Mouse (Mus musculus) small intestine, adult 2 months (tissue): Measurements from ENCODE around the gene Cacna1d. TPM values are rescaled to one million over a fixed set of nuclear protein-coding genes. Genes with fewer than 3 reads are reported as not detected.
A peak's percentile ranks its signal among the peaks of the same experiment; 100 is the strongest.

ENCODE experiments used
- H3K27ac ChIP-seq: fragments of 200-500 bp; 2 replicates; pipeline ENCODE4 v1.5.1; 2012; ENCODE audit warnings: low read depth, low read length, control low read depth, inconsistent platforms; ENCODE audit not compliant: insufficient read depth
- H3K27me3 ChIP-seq: fragments of 200-500 bp; 2 replicates; pipeline ENCODE4 v1.6.1; 2012; ENCODE audit warnings: mild to moderate bottlenecking, moderate library complexity, low read length, inconsistent platforms; ENCODE audit not compliant: control insufficient read depth, insufficient read depth
- H3K36me3 ChIP-seq: fragments of 200-500 bp; 2 replicates; pipeline ENCODE4 v1.6.1; 2012; ENCODE audit warnings: mild to moderate bottlenecking, low read length, control low read depth, inconsistent platforms; ENCODE audit not compliant: control insufficient read depth, insufficient read depth
- H3K4me1 ChIP-seq: fragments of 200-500 bp; 2 replicates; pipeline ENCODE4 v1.6.1; 2012; ENCODE audit warnings: low read length, inconsistent platforms, mixed read lengths; ENCODE audit not compliant: control insufficient read depth, insufficient read depth, insufficient read length
- H3K4me3 ChIP-seq: fragments of 200-500 bp; 2 replicates; pipeline ENCODE4 v1.5.1; 2012; ENCODE audit warnings: low read depth, mild to moderate bottlenecking, control low read depth, inconsistent platforms, low read length, moderate library complexity
- CTCF ChIP-seq: fragments of 200-500 bp; IDR thresholded peaks from 2 replicates; pipeline ENCODE4 v1.5.1; 2012; ENCODE audit warnings: low read depth, mild to moderate bottlenecking, control low read depth, inconsistent platforms, low read length, moderate library complexity, mixed read lengths; ENCODE audit not compliant: insufficient replicate concordance, insufficient read length; ENCODE audit errors: extremely low read depth
- POLR2A ChIP-seq: fragments of 200-500 bp; IDR thresholded peaks from 2 replicates; pipeline ENCODE4 v1.6.1; 2012; ENCODE audit warnings: low read depth, mild to moderate bottlenecking, control low read depth, inconsistent platforms, low read length, moderate library complexity
- WGBS: fragments of 180-500 bp; shearing (Covaris S2); methylation state at CpG from one replicate; pipeline ENCODE4 v1.1.7; 2018; 5-methylcytosine and 5-hydroxymethylcytosine counted together
- polyA plus RNA-seq: library from polyadenylated mRNA; depleted of rRNA; stranded (reverse); fragments of >200 nt; gene quantifications from 2 replicates; pipeline ENCODE4 v1.2.3, GENCODE M21; 2012

Cacna1d gene
- polyA plus RNA-seq, 1 experiment: 2.3 TPM

DNA sequence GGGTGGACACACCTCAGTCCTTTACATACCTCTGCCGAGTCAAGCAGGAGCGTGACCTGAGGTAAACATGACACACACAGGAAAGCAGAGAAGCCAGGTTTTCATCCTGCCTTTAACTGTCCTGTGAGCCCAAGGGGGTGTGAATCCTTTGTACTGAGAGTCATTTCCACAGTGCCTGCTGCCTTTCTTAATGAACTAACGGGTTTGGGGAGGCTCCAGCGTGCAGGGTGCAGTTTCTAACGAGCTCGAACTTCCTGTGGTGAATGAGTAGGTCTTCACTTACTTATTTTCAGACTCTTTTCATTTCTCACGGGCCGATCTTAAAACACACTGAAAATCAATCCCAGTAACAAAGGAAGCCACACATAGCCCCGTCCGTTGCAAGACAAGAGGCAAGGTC lies 476.8 kb downstream of the Cacna1d start:
- TF ChIP-seq POLR2A: no peak
- TF ChIP-seq CTCF: no peak
- no peak overlapping the region for H3K27ac ChIP-seq

GRCm38 (mm10) chr14:30011886-30012560 lies 479.2 kb downstream of the Cacna1d start:
- no peaks in the 10 kb centered on the region for H3K27me3 ChIP-seq
- H3K4me1 ChIP-seq: peaks cover 26% of the 10 kb centered on the region
- peaks cover 8% of the 10 kb centered on the region; the same call in 1 of the 2 replicates for H3K36me3 ChIP-seq
- TF ChIP-seq CTCF: no peak
- TF ChIP-seq POLR2A: no peak
- peak overlapping the region; percentile 30 for H3K27ac ChIP-seq
- peak overlapping the region; percentile 9; the same call in 1 of the 2 replicates for H3K4me3 ChIP-seq
- 36% methylated on average over 10 of the region's 10 CpGs for whole genome bisulfite sequencing

More for the DNA sequence above, 476.8 kb downstream of the Cacna1d start:
- WGBS: 76% methylated on average over 10 of the region's 10 CpGs
- no peak overlapping the region for H3K4me3 ChIP-seq
- H3K27me3 ChIP-seq: no peaks in the 10 kb centered on the region
- peaks cover 11% of the 10 kb centered on the region for H3K36me3 ChIP-seq
- peaks cover 41% of the 10 kb centered on the region for H3K4me1 ChIP-seq

DNA sequence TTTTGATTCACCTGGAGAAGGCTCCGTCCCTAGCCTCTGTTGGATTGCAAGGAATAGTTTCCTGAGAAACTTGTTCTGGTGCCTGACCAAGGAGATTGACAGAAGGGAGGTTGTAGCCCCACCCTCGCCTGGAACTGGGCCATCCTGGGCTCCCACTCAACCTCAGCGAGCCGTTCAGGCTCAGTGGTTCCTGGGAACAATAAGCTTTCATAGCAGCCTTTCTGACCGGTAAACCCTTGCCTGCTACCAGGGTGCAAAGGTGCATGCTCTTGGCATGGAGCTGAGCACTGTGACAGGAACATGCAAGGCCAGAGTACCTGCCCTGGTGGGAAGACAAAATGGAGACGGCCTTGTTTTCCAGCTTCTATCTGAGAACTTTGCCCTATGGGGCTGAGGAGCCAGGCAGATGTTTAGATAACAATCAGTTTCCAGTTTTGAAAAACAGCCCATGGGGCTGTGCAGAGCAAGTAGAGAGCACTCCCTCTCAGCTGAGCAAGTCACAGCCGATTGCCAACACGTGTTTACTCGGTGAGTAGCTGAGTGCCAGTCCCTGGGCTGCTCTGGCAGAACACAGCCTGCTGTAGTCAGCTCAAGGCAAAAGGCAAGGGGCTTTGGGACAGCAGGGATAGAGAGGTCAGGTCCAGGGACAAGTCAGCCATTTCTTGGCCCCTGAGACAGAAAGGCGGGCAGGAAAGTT lies 481.2 kb downstream of the Cacna1d start:
- Histone ChIP-seq H3K27me3 (no peaks in the 10 kb centered on the region), H3K36me3 (peaks cover 7% of the 10 kb centered on the region; the same call in 1 of the 2 replicates), H3K4me3 (peak overlapping the region; percentile 85), H3K4me1 (peaks cover 20% of the 10 kb centered on the region), H3K27ac (peak overlapping the region; percentile 96)
- WGBS: 16% methylated on average over 10 of the region's 10 CpGs
- TF ChIP-seq CTCF: no peak
- TF ChIP-seq POLR2A: peak; percentile 35; the same call in 1 of the 2 replicates

DNA sequence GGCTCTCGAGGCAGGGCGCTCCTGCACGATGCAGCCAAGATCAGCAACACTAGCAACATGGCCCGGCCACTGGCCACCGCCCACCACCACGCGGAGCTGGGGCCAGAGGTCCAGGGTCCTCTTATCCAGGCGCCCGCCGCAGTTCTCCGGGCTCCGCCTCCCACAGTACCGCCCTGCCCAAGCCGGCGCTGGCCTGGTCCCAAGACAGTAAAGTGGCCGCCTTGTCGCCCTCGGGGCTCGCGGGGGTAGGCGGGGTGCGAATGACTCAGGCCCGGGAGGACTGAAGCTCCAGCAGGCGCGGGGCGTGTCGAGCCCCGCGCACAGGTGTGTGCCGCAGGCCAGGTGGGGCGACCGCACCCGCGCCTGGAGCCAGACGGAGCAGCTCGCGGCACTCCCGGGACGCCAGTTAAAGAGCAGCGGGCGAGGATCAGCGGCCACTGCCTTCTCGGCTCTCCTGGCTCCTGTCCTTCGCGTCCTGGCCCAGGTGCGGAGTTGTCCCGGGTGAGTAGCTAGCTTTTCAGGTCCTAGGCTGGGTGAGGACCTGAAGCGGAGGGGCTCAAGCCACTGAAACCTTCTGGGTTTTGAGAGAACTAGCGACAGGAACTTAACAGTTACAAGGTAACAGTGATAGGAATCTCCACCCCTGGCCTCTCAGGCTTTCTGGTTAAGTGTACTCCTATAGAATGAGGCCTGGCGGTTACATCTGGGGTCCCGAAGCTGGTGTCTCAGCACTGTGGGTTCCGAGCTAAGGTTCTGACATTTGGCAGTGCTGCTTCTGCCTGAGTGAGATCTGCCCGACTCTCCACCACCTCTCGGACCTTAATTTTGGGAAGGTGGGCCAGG lies 482.3 kb downstream of the Cacna1d start, which contains the start of the genes Il17rb and Chdh:
TSS of gene Il17rb (minus strand) at position 164 of the 843 bp plus-strand sequence.
TSS of gene Chdh (plus strand) at position 291 of the 843 bp plus-strand sequence.
- no peaks in the 10 kb centered on the region for H3K27me3 ChIP-seq
- TF ChIP-seq POLR2A (peak; percentile 86), CTCF (no peak)
- WGBS: 4% methylated on average over 54 of the region's 54 CpGs
- peak within 1 kb of the TSS; percentile 85 for H3K4me3 ChIP-seq
- H3K27ac ChIP-seq: peak within 1 kb of the TSS; percentile 96
- H3K36me3 ChIP-seq: 0 out of 2 replicates have a peak, but pooled peaks cover 2% of the 10 kb centered on the region
- H3K4me1 ChIP-seq: peaks cover 20% of the 10 kb centered on the region

DNA sequence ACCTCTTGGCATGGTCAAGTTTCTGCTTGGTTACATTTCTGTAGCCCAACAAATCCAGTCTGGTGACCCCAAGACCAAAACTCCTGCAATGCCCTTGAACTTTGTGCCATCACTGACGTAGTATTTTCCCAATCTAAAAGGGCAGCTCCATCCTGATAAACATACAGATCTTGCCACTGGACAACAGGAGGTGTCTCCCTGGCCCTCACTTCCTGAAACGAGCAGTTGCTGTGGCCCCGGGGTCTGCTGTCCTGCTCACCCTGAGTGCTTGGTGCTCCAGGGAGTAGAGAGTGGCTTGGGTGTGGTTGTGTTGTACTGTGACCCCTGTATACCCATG lies 491.8 kb downstream of the Cacna1d start:
- 0 out of 2 replicates have a peak overlapping the region, but pooled peaks have one; percentile 9 for H3K27ac ChIP-seq
- TF ChIP-seq CTCF (no peak), POLR2A (no peak)
- 23% methylated on average over 3 of the region's 3 CpGs for WGBS

DNA sequence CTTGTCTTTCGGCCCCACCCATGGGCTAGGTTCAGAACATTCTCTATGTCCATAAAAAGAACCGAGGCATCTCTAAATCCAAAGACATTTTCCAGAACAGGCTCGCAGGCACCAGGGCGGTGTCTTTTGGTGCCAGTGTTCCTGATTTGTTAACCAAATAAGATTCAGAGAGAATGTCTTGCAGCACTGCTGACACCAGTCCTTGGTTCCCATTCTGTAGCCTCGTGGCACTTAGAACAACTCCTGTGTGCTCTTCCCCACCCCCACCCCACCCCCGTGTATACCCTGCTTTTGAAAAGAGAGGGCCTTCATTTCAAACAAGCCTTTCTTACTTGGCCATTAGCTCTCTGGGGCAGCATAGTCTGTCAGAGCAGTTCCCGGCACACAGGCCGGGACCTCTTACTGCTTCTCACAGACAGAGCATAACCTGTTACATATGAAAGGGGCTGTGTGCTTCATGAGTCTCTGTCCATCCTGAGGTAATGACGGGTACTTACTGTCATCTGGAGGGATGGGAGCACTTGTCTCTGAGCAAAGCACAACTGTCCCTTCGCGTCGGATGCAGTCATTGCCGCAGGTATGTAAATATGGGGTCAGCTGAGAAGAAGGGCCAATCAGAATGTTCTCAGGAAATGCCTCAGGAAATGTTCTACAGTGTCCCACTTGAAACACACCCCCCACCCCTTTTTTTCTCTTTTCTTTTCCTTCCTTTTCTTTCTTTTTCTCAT lies 492.3 kb downstream of the Cacna1d start:
- Histone ChIP-seq H3K36me3 (peaks cover 14% of the 10 kb centered on the region), H3K4me3 (no peak overlapping the region), H3K27me3 (no peaks in the 10 kb centered on the region), H3K4me1 (peaks cover 22% of the 10 kb centered on the region), H3K27ac (0 out of 2 replicates have a peak overlapping the region, but pooled peaks have one; percentile 9)
- no peak for TF ChIP-seq POLR2A
- no peak for TF ChIP-seq CTCF
- WGBS: 70% methylated on average over 13 of the region's 13 CpGs

More for the DNA sequence above, 491.8 kb downstream of the Cacna1d start:
- no peaks in the 10 kb centered on the region for H3K27me3 ChIP-seq
- no peak overlapping the region for H3K4me3 ChIP-seq
- peaks cover 10% of the 10 kb centered on the region for H3K36me3 ChIP-seq
- H3K4me1 ChIP-seq: peaks cover 20% of the 10 kb centered on the region
